Mouse (Mus musculus) forebrain, postnatal 0 days (tissue): ENCODE measurements around the gene Slc2a3. TPM values are rescaled to one million over a fixed set of nuclear protein-coding genes. Genes with fewer than 3 reads are reported as not detected.

ENCODE experiments used
- ATAC-seq: fragments of 200-750 bp; cut with Nextera tagmentation; 2 replicates; pipeline ENCODE4 v1.8.0; 2017; ENCODE audit warnings: mild to moderate bottlenecking, moderate library complexity
- DNase-seq: peaks from one replicate; pipeline ENCODE4 v3.0.0-alpha.2; 2015
- H3K27ac ChIP-seq: fragments of 300-500 bp; sonication (generic); 2 replicates; pipeline ENCODE4 v1.5.1; 2014; ENCODE audit warnings: low read depth, mild to moderate bottlenecking, antibody characterized with exemption, low read length, moderate library complexity, mixed read lengths
- H3K27me3 ChIP-seq: fragments of 300-500 bp; sonication (generic); 2 replicates; pipeline ENCODE4 v1.6.1; 2014; ENCODE audit warnings: mild to moderate bottlenecking, low read length, mixed read lengths; ENCODE audit not compliant: insufficient read depth
- H3K36me3 ChIP-seq: fragments of 300-500 bp; sonication (generic); 2 replicates; pipeline ENCODE4 v1.6.1; 2014; ENCODE audit warnings: mild to moderate bottlenecking, moderate library complexity; ENCODE audit not compliant: insufficient read depth
- H3K4me1 ChIP-seq: fragments of 300-500 bp; sonication (generic); 2 replicates; pipeline ENCODE4 v1.6.1; 2014; ENCODE audit warnings: antibody characterized with exemption; ENCODE audit not compliant: insufficient read depth
- H3K4me2 ChIP-seq: fragments of 300-500 bp; sonication (generic); 2 replicates; pipeline ENCODE4 v1.6.1; 2014; ENCODE audit warnings: low read depth, mild to moderate bottlenecking, moderate library complexity
- H3K4me3 ChIP-seq: fragments of 300-500 bp; sonication (generic); 2 replicates; pipeline ENCODE4 v1.5.1; 2014; ENCODE audit warnings: low read depth, low read length, mixed read lengths
- H3K9ac ChIP-seq: fragments of 300-500 bp; sonication (generic); 2 replicates; pipeline ENCODE4 v1.6.1; 2014; ENCODE audit warnings: mild to moderate bottlenecking
- H3K9me3 ChIP-seq: fragments of 300-500 bp; sonication (generic); 2 replicates; pipeline ENCODE4 v1.6.1; 2016; ENCODE audit warnings: low read length
- CTCF ChIP-seq: sonication (generic); IDR thresholded peaks from 2 replicates; pipeline ENCODE4 v1.5.1; 2016; ENCODE audit warnings: antibody characterized with exemption, control low read depth, low read depth
- WGBS: fragments of 180-500 bp; shearing (Covaris S2); extraction: QIAGEN DNeasy Blood & Tissue Kit; methylation state at CpG from one replicate; pipeline ENCODE4 v1.1.7; 2014; 5-methylcytosine and 5-hydroxymethylcytosine counted together
- polyA plus RNA-seq: library from polyadenylated mRNA; unstranded; fragments of >200 nt; fragmentation: Nextera tagmentation; extraction: Ambion mirVana; gene quantifications from 2 replicates; pipeline ENCODE4 v1.2.1, GENCODE M21; 2015
- total RNA-seq: library from RNA; depleted of rRNA; stranded (reverse); fragments of >200 nt; gene quantifications from 2 replicates; pipeline ENCODE4 v1.2.3, GENCODE M21; 2014; rRNA removed

Gene Slc2a3
- total RNA-seq = 68.9 and 78.2 TPM in 2 replicates
- 27.3 and 41.6 TPM in 2 replicates for polyA plus RNA-seq

- Histone ChIP-seq H3K4me2 (peak within 1 kb of the TSS; percentile 95), H3K9me3 (no peaks in the 10 kb centered on the region), H3K27ac (peak within 1 kb of the TSS; percentile 82), H3K27me3 (no peaks in the 10 kb centered on the region), H3K9ac (peak within 1 kb of the TSS; percentile 72), H3K36me3 (no peaks in the 10 kb centered on the region), H3K4me3 (peak within 1 kb of the TSS; percentile 49), H3K4me1 (peaks cover 5% of the 10 kb centered on the region; the same call in 1 of the 2 replicates)
- TF ChIP-seq CTCF = no peak
- DNase-seq = peak; percentile 56
- peak; percentile 73 for ATAC-seq
- 1% methylated on average over 46 of the region's 46 CpGs for whole genome bisulfite sequencing
Measured at GRCm38 (mm10) chr6:122801301-122801800, at the start of gene Slc2a3. Slc2a3 (minus strand) TSS chr6:122801640.

- Histone ChIP-seq H3K9ac (no peak overlapping the region), H3K9me3 (no peaks in the 10 kb centered on the region), H3K4me1 (no peaks in the 10 kb centered on the region), H3K36me3 (peaks cover 53% of the 10 kb centered on the region), H3K4me3 (no peak overlapping the region), H3K27me3 (no peaks in the 10 kb centered on the region), H3K27ac (no peak overlapping the region), H3K4me2 (no peak overlapping the region)
- ATAC-seq (peak; percentile 95), DNase-seq (no peak)
- 85% methylated on average over 6 of the region's 6 CpGs for WGBS
- TF ChIP-seq CTCF = no peak
Measured at GRCm38 (mm10) chr6:122843759-122844158, 42.3 kb upstream of the Slc2a3 start.

DNA sequence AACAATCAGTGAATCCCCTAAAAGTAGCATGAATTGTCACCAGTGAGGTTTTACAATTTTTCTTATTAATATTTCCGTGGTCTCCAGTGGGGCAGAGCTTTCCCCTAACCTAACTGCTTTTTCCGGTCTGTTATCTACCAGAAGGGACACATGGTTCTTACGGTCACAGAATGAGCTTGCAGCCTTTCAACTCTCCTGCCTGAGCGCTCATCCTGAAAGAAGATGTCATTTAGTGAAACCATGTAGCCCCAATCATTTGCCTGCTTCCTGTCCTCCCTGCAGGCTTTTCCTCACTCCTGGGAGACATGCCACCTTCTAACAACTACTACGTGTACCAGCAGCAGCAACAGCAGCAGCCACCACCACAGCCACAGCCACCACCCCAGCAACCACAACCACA is 36.1 kb upstream of the Slc2a3 start:
- H3K27ac ChIP-seq = no peak overlapping the region
- no peak for ATAC-seq
- H3K4me3 ChIP-seq = no peak overlapping the region
- H3K9me3 ChIP-seq = no peaks in the 10 kb centered on the region
- no peaks in the 10 kb centered on the region for H3K27me3 ChIP-seq
- 92% methylated on average over 5 of the region's 5 CpGs for WGBS
- no peak for DNase-seq
- no peak overlapping the region for H3K9ac ChIP-seq
- TF ChIP-seq CTCF = no peak
- no peak overlapping the region for H3K4me2 ChIP-seq
- peaks cover 77% of the 10 kb centered on the region for H3K36me3 ChIP-seq
- H3K4me1 ChIP-seq = no peaks in the 10 kb centered on the region

GRCm38 (mm10) chr6:122836974-122837373 is 35.5 kb upstream of the Slc2a3 start:
- TF ChIP-seq CTCF = 0 out of 2 replicates have a peak, but pooled peaks have one; percentile 35
- H3K27ac ChIP-seq = no peak overlapping the region
- WGBS = 97% methylated on average over 3 of the region's 3 CpGs
- no peak for ATAC-seq
- H3K4me1 ChIP-seq = no peaks in the 10 kb centered on the region
- DNase-seq = no peak
- H3K27me3 ChIP-seq = no peaks in the 10 kb centered on the region
- peaks cover 81% of the 10 kb centered on the region for H3K36me3 ChIP-seq
- no peak overlapping the region for H3K9ac ChIP-seq
- H3K4me2 ChIP-seq = no peak overlapping the region
- H3K9me3 ChIP-seq = no peaks in the 10 kb centered on the region
- H3K4me3 ChIP-seq = no peak overlapping the region

GRCm38 (mm10) chr6:122834365-122834764 is 32.9 kb upstream of the Slc2a3 start:
- DNase-seq (no peak), ATAC-seq (no peak)
- no peak overlapping the region for H3K4me2 ChIP-seq
- no peaks in the 10 kb centered on the region for H3K4me1 ChIP-seq
- peak; percentile 68 for TF ChIP-seq CTCF
- no peaks in the 10 kb centered on the region for H3K27me3 ChIP-seq
- 70% methylated on average over 4 of the region's 4 CpGs for WGBS
- no peaks in the 10 kb centered on the region for H3K9me3 ChIP-seq
- H3K36me3 ChIP-seq = peaks cover 65% of the 10 kb centered on the region
- no peak overlapping the region for H3K9ac ChIP-seq
- H3K27ac ChIP-seq = no peak overlapping the region
- H3K4me3 ChIP-seq = no peak overlapping the region

GRCm38 (mm10) chr6:122832880-122833279 is 31.4 kb upstream of the Slc2a3 start:
- Histone ChIP-seq H3K36me3 (peaks cover 55% of the 10 kb centered on the region), H3K4me1 (no peaks in the 10 kb centered on the region), H3K27me3 (no peaks in the 10 kb centered on the region), H3K4me2 (no peak overlapping the region), H3K27ac (no peak overlapping the region), H3K9me3 (no peaks in the 10 kb centered on the region), H3K9ac (no peak overlapping the region), H3K4me3 (no peak overlapping the region)
- DNase-seq (no peak), ATAC-seq (no peak)
- no peak for TF ChIP-seq CTCF
- 89% methylated on average over 7 of the region's 7 CpGs for WGBS

DNA sequence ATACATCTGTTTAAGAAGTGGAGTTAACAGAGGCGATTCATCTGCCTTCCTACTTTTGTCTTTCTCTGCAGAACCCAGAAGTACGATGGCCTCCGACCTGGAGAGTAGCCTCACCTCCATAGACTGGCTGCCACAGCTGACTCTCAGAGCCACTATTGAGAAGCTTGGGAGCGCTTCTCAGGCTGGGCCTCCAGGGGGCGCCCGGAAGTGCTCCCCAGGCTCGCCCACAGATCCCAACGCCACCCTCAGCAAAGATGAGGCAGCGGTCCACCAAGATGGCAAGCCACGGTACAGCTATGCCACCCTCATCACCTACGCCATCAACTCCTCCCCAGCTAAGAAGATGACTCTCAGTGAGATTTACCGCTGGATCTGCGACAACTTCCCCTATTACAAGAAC is 26.6 kb upstream of the Slc2a3 start:
- DNase-seq = peak; percentile 30
- TF ChIP-seq CTCF = peak; percentile 51

More for the DNA sequence above, 26.6 kb upstream of the Slc2a3 start:
- peaks cover 20% of the 10 kb centered on the region for H3K36me3 ChIP-seq
- H3K9me3 ChIP-seq = no peaks in the 10 kb centered on the region
- 0 out of 2 replicates have a peak, but pooled peaks have one; percentile 16 for ATAC-seq
- H3K4me1 ChIP-seq = 0 out of 2 replicates have a peak, but pooled peaks cover 5% of the 10 kb centered on the region
- H3K27ac ChIP-seq = no peak overlapping the region
- H3K4me2 ChIP-seq = no peak overlapping the region
- H3K9ac ChIP-seq = no peak overlapping the region
- no peak overlapping the region for H3K4me3 ChIP-seq
- WGBS = 45% methylated on average over 13 of the region's 13 CpGs
- H3K27me3 ChIP-seq = no peaks in the 10 kb centered on the region
